Mouse (Mus musculus): ENCODE data around the gene Eif2ak2. TPM values are rescaled to one million over a fixed set of nuclear protein-coding genes. Genes with fewer than 3 reads are reported as not detected.
A peak's percentile ranks its signal among the peaks of the same experiment; 100 is the strongest.

Gene Eif2ak2
- total RNA-seq (2021), result 10 to 100 TPM in 1 of 2 experiments, 1 to 10 TPM in 1; 6.2 to 11.1 TPM
- long read RNA-seq, result 0 reads

- DNase-seq (ENCODE audit: low spot score in 2 of 2), result peak; percentile 57 to 65
Measured at GRCm38 (mm10) chr17:78882401-78883112, at the start of gene Eif2ak2. Gene Eif2ak2 (minus strand): TSS chr17:78882573.

- DNase-seq (ENCODE audit: low spot score in 2 of 2), result no peak
Measured at GRCm38 (mm10) chr17:78917696-78918095, 35.3 kb upstream of the Eif2ak2 start.

GRCm38 (mm10) chr17:78916899-78917298 is 34.5 kb upstream of the Eif2ak2 start:
- no peak for DNase-seq (ENCODE audit: low spot score in 2 of 2)

DNA sequence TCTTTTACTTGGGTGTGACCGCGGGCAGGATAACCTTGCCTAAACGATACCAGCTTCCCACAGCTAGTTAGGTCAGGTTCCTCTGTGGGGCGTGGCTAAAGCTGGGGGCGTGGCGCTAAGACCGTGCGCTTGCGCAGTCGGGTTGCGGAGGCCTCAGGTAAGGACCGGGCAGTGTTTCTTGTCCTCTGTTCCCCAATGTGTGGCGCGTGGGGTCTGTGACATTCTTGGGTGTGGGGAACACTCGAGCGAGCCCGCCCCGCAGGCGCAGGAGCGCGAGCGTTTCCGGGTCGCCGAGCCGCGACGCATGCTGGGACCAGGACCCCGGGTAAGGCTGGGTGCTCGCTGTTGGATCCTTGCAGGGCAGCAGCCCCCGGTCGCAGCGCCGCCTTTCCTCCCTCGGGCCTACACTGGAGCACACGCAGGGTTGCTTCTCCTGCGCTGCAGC is 34.0 kb upstream of the Eif2ak2 start, which contains the start of gene Cebpzos:
Gene Cebpzos, plus strand, starts transcription at position 132 of the 445 bp plus-strand sequence.
- peak; percentile 83 to 86 for DNase-seq (ENCODE audit: low spot score in 2 of 2)

DNA sequence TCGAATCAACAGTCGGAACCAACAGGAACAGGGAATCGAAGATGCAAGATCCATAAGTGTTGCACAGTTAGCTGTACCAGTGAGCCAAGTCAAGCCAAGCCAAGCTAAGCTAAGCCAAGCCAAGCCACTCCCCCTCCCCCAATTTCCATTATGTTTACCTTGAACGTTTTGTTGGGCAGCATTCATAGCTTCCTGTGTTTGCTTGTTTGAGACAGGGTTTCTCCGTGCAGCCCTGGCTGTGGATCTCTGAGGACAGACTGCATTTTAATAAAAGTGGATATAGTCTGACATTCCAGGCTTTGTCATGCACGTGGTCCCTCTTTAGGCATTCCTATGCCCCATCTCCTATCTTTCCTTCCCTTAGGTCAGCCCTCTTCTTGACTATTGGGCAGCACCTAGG is 33.4 kb upstream of the Eif2ak2 start:
- DNase-seq (ENCODE audit: low spot score in 2 of 2), result no peak

DNA sequence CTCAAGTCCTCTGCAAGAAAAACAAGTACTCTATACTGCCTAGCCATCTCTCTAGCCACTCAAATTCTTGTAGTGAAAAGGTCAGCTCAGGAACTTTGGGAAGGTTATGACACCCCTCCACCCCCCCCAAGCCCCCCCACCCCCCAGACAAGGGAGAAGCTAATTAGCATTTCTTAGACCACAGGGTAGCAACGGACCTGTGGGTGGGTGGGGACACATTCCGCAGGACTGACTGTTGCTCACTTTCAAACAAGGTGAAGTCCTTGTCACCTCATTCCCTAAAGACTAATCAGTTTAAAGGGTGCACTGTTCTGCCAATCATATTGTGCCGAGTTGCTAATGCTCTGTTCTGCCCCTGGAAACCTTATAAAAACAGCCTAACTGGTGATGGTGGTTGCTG is 31.5 kb upstream of the Eif2ak2 start:
- DNase-seq (ENCODE audit: low spot score in 2 of 2), result no peak

DNA sequence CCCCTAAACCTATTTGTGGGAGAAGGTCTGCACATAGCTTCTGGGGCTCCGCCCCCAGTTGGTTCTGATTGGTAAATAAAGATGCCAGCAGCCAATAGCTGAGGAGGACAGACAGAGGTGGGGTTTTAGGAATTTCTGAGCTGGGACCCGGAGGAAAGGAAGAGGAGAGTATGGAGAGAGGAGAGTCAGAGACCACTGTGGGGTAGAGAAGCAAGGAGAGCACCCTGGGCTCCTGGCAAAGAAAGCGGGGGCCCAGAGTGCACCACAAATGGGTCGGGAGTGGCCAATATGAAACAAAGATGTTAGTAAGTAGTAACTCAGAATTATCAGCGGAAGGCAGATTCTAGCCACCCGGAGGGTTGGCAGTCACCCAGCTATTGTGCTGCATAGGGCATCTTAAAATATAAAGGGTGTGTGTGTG is 30.5 kb upstream of the Eif2ak2 start:
- DNase-seq (ENCODE audit: low spot score in 2 of 2), result peak; percentile 40 to 44

GRCm38 (mm10) chr17:78909374-78909773 is 27.0 kb upstream of the Eif2ak2 start:
- DNase-seq (ENCODE audit: low spot score in 2 of 2), result no peak

- no peak for DNase-seq (ENCODE audit: low spot score in 2 of 2)
Measured at GRCm38 (mm10) chr17:78906892-78907291, 24.5 kb upstream of the Eif2ak2 start, which contains the start of gene Sult6b1. Gene Sult6b1 (minus strand): TSS chr17:78906992.

DNA sequence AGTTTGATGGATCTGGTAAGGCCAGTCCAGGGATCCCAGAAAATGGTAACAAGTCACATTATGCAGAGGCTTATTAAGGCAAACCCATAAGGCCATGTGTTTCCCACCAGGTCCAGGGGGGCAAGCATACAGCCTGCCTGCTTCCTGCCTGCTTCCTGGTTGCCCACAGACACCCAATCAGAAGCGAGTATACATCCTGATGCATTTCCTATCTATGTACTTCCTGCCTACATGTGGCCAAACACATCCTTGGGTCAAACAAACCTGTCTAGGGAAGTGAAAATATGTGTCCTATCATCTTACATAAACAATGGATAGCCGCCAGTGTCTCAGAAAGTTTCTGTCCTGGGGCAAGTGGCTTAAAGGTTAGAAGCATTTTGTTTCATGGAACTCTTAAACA is 20.8 kb upstream of the Eif2ak2 start:
- DNase-seq (ENCODE audit: low spot score in 2 of 2), result no peak

GRCm38 (mm10) chr17:78895394-78895793 is 13.0 kb upstream of the Eif2ak2 start:
- DNase-seq (ENCODE audit: low spot score in 2 of 2), result peak; percentile 43 to 48

DNA sequence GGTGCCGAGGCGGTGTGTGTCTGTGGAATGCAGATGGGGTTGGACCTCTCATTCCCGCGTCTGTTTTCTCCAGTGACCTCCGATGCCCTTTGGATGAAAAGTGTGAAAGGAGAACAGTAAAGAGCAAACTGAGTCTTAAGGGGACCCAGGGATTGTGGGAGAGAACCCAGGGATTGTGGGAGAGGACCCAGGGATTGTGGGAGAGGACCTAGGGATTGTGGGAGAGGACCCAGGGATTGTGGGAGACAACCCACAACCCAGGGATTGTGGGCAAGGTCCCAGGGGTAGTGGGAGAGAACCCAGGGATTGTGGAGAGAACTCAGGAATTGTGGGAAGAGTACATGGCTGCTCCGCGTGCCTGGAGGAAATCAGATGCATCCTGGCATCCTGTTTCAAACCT is 12.6 kb upstream of the Eif2ak2 start:
- no peak for DNase-seq (ENCODE audit: low spot score in 2 of 2)

DNA sequence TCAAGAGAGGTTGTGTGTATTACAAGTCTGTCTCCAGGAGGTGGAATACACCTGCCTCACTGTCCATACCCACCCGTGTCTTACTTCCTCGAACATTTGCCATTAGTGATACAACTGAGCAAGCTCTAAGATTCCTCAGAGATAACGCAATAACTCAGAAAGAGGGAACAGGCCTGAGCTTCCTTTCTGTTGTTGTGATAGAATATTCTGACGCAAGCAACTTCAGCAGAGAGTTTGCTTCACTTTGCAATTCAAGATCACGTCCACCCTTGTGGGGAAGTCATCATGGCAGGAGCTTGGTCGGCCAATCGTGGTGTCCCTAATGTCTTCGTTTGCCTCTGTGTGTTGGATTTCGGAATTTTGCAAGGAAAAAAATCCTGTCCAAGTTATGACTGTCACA is 8.6 kb upstream of the Eif2ak2 start:
- no peak for DNase-seq (ENCODE audit: low spot score in 2 of 2)

- no peak for DNase-seq (ENCODE audit: low spot score in 2 of 2)
Measured at GRCm38 (mm10) chr17:78889184-78889583, 6.8 kb upstream of the Eif2ak2 start.

- DNase-seq (ENCODE audit: low spot score in 2 of 2), result no peak
Measured at GRCm38 (mm10) chr17:78888554-78888953, 6.2 kb upstream of the Eif2ak2 start.

DNA sequence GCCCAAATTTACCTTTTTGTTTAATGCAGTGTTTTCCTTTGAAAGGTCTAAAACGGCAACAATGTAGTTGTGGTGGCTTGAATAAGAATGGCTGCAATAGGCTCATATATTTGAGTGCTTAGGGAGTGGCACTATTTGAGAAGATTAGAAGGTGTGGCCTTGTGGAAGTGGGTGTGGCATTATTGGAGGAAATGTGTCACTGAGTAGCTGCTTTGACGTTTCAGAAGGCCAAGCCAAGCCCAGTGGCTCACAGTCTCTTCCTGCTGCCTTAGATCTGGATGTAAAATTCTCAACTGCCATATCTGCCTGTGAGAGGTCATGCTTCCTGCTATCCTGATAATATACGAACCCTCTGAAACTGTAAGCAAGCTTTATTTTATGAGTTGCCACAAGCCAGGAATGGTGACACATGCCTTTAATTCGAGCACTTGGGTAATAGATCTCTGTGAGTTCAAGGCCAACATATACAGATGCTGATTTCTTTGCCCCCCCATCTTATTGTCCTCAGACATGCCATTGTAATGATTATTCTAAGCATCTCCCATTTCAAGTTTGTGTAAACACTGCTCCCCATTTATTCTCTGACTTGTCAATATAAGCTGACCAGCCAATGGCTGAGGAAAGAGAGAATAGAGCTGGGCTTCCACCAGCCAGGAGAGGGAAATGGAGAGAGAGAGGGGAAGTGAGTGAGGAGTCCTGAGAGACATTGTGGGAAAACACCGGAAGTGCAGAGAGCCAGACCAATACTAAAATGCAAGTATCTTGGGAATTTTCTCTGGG is 3.1 kb upstream of the Eif2ak2 start:
- DNase-seq (ENCODE audit: low spot score in 2 of 2), result no peak

DNA sequence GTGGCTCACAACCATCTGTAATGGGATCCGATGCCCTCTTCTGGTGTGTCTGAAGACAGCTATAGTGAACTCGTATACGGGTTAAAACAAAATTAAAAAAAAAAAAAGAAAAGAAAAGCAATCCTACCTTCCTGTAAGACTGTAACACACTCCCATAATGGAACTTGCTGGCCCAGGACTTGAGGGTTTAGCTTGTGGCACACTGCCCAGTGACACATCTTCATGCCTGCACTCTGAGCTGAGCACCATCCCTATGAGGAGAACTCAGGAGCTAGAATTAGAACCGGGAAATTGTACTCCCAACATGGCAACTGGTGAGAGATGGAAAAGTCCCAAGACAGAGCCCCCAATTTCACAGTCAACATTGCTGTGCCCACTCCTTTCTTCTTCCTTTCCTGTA is 918 bp upstream of the Eif2ak2 start:
- DNase-seq (ENCODE audit: low spot score in 2 of 2), result no peak

GRCm38 (mm10) chr17:78881878-78882304 is 482 bp downstream of the Eif2ak2 start:
- no peak for DNase-seq (ENCODE audit: low spot score in 2 of 2)

DNA sequence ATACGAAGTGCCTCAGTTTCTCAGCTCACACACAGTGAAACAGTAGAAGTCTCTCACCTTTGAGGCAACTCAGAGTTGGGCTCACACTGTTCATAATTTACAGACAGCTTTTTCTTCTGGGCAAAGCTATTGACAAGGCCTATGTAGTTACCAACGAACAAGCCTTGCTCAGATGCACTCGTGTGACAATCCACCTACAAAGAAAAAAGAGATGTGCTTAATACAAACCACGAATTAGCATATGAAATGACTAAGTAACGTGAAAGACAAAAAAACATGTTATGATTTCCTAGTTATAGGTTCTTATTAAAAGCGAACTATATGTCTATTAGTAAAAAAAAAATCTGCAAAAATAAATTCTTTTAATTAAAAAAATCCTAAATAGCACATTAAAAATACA is 8.5 kb downstream of the Eif2ak2 start:
- no peak for DNase-seq (ENCODE audit: low spot score in 2 of 2)

- DNase-seq (ENCODE audit: low spot score in 2 of 2), result no peak
Measured at GRCm38 (mm10) chr17:78856243-78856642, 26.1 kb downstream of the Eif2ak2 start.

DNA sequence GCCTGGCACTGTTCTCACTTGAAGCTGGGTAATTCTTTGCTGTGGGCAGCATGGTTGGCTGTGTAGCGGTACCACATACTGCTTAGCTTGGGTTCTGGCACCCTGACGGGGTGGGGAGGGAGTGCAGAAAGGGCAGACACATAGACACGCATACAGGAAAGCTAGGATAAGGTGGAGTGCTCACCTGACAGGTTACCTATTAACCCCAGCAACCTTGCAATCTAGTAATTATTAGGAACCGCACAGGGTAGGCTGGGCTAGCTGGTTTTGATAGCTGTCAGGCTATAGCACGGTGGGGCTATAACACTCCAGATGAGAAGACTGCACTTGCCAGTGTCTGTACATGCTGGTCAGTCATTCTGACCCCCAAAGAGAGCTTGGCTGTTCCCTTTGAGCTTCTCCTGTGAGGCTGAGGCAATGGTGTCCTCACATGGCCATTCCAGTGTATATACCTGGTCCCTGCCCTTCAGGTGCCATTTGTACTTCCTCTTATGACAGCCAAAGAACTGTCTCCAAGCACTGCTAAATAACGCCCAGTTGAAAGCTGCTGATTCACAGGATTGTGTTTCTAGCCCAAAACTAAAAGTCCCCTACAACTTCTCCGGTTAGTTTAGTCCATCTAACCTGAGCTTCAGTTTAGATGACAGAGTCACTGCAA is 40.0 kb downstream of the Eif2ak2 start:
- no peak for DNase-seq (ENCODE audit: low spot score in 2 of 2)

DNA sequence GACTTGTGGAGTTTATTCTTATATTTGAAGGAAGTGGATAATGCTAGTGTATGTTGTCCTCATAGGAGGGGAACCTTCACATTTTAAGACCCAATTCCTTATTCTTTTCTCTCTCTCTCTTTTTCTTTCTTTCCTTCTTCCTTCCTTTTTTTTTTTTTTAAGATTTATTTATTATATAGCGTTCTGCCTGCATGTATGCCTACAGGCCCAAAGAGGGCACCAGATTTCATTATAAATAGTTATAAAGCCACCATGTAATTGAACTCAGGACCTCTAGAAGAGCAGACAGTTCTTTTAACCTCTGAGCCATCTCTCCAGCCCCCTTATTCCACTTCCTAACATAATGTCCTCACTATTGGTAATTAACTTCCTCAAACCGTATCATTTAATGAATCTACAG is 46.3 kb downstream of the Eif2ak2 start:
- DNase-seq (ENCODE audit: low spot score in 2 of 2), result no peak

Data from layer of hippocampus, postnatal 10 days (tissue).